Mouse (Mus musculus): ENCODE results near the gene Dock1. TPM values are rescaled to one million over a fixed set of nuclear protein-coding genes. Genes with fewer than 3 reads are reported as not detected.

Dock1 gene
- total RNA-seq (2021): 100 to 1,000 TPM; 146 to 153 TPM
- long read RNA-seq, experiment 1, partial matches to known transcripts: 13 of 23 reads
- long read RNA-seq, experiment 1, other reads (novel, unspliced or antisense): 9 of 23 reads
- long read RNA-seq, experiment 2, full-length matches to known transcripts: 9 of 47 reads
- long read RNA-seq, experiment 2, partial matches to known transcripts: 27 of 47 reads
- long read RNA-seq, experiment 2, other reads (novel, unspliced or antisense): 11 of 47 reads

DNA sequence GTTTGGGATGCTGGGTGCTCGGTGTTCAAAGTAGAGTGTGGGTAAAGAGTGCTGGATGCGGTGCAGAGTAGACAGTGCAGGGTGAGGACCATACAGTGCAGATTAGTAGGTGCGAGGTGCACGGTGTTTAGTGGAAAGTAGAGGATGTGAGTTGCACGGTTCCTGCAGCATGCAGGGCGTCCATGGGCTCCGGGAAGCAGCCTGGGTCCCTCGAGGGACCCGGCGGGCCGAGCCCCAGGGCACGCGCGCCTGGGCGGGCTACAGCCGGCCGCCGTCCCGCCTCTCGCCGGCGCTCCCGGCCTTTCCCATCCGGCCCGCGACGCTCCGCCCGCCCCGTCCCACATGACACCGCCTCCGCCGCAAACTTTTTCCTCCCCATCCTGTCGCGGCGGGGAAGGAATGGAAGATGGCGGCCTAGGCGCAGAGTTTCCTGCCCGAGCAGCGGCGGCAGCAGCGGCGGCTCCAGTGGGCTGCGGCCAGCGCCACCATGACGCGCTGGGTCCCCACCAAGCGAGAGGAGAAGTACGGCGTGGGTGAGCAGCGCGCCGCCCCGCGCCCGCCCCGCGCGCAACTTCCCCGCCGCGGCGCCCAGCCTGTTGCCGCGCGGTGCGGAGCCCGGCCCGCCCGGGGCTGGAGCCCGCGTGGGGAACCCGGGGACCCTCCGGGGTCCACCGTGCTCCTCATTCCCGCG, at the start of gene Dock1:
Dock1 (plus strand) TSS at position 343 of the 691 bp plus-strand sequence.
- DNase-seq (ENCODE audit: low spot score in 2 of 2): peak; percentile 55 to 59

DNA sequence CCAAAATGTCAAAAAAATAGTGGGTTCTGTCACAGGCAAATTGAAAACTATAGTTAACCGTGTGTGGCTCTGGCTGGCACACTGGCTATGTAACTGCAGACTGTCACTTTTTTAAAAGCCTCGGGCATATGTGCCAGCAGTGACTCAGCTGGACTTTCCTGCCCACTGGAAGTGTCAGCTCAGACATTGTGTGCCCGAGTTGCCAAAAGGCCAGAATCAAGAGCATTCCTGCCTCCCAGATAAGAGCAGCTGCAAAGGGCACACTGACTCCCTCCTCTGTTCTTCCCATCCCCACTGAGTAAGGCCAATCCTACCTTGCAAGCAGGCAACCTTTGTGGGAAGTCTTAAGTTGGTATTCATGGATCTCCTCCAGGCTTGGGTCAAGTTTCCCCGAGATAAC, 42.5 kb upstream of the Dock1 start:
- DNase-seq (ENCODE audit: low spot score in 2 of 2): no peak

DNA sequence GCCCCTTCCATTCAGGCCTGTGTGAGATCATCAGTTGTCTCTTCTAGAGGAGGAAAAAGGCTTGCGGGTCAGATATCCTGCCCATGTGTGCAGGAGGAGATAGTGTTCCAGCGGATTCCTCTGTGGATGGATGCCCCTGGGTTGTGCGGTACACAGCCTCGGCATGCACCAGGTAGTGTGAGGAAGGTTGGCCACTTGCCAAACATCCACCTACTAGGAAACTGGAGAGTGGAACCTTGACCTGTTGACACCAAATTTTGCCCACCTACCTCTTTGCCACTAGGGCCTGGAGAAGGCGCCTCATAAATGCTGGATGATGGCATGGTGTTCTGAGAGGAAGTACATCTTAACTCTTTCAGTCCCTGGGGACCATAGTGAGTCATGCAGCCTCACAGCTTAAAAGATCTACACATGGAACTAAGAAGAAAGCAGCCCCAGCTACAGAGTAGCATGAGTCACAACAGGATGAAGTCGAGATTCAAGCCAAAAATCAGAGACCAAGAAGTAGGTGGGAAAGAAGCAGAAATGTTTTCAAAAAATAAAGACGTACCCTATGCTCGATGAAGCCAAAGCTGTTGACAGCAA, 20.1 kb upstream of the Dock1 start:
- no peak for DNase-seq (ENCODE audit: low spot score in 2 of 2)

DNA sequence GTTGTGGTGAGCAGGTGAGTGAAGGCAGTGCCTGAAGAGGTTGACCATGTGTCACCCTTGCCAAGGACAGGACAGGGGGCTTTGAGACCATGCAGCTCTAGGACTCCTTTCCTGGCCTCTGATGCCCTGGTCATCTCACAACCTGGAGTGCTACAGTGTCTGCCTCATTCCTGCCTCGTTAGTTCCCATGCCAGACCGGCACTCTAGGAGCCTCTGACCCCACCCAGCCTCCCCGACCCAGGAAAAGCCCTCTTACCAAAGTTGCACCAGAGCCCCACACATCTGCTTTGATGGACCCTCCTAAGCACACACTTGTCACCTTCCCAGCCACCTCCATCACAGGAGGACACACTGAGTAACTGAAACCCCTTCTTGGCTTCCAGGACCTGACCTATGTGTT, 19.4 kb upstream of the Dock1 start:
- no peak for DNase-seq (ENCODE audit: low spot score in 2 of 2)

DNA sequence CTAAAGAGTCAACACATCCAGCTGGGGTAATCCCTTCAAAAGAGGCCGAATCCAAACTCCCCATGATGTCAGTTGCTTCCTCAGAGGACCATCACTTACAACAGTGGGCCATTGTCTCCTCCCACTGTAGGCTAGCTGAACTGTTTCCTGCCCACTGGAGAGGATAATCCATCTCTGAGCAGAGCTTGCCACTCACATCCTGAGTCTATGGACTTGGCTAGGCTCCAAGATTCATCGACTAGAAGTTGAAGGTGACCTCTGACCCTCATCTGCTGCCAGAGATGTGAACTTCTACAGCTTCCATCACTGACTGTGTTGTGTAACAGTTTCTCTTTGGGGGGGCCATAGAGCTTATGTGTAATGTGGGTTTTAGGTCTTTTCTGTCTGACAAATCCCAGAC, 7.2 kb upstream of the Dock1 start:
- DNase-seq (ENCODE audit: low spot score in 2 of 2): no peak

DNA sequence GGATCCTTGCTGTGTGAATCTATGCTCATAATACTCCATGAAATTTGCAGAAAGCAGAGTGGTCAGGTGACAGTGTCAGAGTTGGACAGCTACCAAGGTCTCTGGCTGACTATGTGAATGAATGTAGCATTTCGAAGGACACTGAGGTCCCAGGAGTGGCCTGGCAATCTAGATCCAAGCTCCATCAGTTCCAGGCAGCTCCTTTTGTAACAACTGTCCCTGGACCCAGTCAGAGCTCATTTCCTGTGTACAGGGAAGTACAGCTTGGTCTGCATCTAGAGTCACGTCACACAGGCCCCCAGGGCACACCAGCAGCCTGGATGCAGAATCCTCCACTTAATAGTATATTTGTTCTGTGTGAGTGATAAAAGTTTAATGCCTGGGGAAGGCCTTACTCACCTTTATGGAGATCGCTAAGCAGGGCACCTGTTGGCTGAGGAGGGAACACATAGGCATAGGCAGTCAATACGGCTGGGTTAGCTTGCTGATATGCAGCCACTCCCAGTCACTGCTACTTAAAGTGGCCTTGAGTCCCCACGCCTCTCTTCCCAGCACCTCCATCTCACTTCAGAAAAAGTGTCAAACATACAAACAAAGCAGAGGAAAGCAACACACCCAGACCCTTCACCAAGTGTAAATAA, 4.7 kb upstream of the Dock1 start:
- no peak for DNase-seq (ENCODE audit: low spot score in 2 of 2)

DNA sequence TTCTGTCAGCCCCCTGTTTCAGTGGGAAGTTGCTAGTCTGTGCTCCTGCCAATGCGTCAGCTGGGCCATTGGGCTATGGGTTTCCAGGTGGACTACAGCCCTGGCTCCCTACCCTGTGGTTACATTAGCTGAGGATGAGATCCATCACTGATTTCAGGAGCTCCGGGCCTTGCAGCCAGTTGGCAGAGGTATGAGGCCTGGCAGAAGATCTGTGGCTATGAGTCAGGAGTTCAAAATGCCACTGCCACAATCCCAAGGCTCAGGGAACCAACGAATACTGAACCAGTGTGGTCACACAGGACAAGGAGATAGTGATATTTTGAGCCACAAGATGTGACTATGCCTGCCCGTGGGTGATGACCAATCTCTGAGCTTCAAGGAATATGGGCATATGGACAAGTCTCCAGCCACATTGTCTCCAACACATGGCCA, 3.2 kb upstream of the Dock1 start:
- DNase-seq (ENCODE audit: low spot score in 2 of 2): no peak

DNA sequence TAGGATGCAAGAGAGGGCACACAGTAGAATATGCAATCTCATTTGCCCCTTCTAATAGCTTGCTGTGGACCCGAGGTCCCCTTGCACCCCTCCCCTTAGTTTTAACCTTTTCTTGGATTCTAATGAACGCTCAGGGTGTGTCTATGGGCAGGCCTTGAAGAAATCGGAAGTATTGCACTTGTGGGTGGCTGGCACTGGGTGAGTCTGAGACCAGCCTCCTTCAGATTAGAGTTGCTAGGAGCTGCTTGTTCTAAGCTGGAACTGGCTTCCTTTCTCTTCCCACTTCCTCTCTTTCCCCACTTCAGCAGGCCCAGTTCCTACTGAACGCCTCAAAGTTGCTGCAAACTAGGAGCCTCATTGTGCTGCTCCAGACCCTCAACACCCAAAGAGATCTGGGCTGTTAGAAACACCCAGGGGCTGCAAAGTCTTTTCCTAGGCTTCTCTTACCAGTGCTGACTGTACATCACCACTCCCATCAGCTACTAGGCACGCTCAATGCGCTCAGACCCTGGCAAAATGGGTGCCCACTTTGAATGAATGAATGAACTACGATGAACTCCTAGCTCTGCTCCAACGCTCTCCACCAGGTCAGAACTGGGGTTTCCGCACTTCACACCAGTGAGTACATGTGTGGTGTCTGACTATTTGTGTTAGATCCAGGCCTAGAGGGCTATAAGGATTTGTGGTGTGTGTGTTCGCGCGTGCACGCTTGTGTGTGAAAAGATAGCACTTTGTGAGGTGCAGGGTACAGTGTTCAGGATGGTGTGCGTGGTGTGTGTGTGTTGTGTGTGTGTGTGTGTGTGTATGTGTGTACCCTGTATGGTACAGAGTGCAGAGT, 761 bp upstream of the Dock1 start:
- no peak for DNase-seq (ENCODE audit: low spot score in 2 of 2)

DNA sequence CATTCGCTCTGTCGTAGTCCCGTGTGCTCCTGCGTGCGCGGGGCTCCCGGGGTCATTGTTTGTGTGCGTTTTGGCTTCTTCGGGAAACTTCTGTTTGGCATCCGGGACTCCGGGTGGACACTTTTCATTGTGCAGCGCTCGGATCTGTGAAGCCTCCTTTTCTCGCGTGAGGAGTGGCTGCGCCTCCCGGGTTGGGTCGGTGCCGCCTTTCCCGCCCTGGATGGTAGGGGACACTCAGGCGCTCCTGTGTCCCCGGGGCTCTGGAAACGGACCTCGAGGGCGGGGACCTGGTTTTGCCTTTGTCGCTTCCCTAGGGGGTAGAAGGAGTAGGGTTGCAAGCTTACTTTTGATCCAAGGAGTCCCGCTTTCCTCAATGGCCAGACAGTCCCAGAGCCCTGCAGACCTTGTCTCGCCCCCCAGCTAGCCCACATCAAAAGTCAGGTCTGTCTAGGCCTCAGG, 578 bp downstream of the Dock1 start:
- peak in 1 of 2 experiments; percentile 25 for DNase-seq (ENCODE audit: low spot score in 2 of 2)

DNA sequence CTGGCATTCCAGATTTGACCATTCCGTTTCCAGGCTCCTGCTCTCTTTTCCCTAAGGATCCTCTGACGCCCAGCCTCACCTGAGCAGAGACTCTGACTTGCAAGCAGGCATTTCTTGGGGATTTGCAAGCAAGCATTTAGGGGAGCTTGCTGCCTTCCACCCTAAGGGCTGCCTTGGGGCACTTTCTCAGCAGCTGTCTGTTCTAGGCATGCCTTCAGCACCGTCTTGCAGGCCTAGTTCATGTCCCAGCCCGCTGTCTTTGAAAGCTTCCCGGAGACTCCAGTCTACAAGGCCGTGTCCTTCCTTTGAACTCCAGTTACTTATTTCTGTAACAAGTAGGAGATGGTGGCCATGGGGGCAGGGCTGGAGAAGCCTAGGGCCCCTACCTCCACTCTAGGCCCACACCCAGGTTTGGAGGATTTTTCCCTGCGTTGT, 1.0 kb downstream of the Dock1 start:
- no peak for DNase-seq (ENCODE audit: low spot score in 2 of 2)

DNA sequence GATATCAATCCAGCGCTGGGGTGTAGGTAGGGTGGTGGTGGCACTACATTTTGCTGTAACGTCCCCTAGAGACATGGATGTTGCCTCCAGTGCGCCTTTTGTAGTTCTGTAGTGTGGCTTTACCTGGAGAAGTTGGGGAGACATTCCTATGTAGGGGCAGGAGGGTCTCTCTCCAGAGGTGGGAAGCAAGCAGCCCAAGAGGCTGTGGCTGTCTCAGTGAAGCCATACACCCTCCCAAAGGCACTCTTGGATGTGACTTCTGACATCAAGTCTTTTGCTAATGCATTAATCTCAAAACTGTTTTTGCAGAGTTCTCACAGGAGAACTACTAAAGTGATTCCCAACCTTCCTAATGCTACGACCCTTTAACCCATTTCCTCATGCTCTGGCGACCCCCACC, 2.7 kb downstream of the Dock1 start:
- no peak for DNase-seq (ENCODE audit: low spot score in 2 of 2)

DNA sequence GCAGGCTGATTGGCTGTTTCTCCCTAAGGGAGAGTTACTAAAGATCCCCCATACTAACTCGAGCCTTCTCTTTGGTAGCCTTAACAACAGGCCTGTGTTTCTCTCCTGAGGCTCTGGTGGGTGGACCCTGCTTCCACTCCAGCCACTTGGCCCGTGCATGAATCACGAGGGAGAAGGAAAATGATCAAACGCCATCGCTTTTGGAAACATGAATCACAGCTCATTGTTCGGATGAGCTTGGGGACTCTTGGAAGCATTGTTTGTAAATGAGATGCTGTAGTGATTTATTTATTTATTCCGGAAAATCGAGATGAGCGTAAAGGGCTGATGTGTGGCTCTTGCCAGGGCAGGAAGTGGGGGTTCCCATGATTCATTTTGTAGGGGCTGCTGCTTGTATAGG, 3.5 kb downstream of the Dock1 start:
- no peak for DNase-seq (ENCODE audit: low spot score in 2 of 2)

DNA sequence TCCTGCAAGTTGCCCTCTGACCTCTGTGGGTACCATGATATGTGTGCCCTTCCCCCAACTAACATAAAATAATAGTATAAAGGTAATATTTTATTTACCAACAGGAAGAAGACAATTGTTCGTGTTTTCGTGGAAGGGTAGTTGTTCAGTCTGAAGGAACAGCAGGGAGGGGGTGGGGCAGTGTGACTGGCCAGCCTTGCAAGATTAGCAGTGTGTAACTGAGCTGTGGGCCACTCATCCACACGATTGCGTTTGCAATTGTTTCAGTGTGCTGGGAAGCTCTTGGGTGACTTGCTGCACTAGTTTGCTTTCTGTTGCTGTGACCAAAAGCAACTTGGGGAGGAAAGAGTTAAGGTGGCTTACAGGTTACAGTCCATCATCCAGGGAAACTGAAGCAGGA, 7.4 kb downstream of the Dock1 start:
- DNase-seq (ENCODE audit: low spot score in 2 of 2): no peak

DNA sequence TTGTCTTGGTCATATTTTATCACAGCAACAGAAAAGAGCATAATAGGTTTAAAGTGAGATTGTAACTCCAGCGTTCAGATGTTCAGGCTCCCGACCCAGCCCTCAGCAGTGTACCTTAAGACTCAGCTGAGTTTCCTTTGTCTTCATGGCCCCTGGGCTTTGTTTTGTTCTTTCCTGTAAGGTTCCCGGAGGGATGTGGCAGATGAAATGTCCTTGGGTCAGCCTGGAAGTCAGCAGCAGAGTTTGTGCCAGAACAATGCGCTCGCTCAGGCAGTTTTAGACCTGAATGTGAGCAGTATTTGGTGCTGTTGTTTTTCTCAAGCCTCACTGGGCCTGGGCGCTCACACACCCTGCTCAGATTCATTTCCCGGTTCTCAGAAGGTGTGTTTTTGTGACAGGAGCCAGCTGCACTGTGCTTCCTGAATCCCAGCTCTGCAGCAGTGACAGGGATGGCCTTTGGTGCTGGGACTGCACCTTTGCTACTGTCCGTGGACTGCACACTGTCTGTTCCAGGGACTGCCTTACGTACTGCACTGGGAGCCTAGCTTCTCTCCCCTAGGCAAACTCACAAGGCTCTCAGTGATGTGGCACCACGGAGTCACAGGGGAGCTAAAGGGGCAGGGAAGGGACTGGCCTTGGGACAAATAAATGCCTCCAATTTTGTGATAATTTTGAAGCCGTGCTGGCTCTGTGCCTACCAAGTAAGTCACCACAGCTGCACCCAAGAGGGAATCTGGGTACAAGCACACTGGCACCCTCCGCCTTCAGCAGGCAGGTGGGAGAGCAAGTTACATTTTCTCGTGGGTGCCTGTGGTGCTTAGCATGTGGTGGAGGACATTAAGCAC, 9.1 kb downstream of the Dock1 start:
- DNase-seq (ENCODE audit: low spot score in 2 of 2): no peak

DNA sequence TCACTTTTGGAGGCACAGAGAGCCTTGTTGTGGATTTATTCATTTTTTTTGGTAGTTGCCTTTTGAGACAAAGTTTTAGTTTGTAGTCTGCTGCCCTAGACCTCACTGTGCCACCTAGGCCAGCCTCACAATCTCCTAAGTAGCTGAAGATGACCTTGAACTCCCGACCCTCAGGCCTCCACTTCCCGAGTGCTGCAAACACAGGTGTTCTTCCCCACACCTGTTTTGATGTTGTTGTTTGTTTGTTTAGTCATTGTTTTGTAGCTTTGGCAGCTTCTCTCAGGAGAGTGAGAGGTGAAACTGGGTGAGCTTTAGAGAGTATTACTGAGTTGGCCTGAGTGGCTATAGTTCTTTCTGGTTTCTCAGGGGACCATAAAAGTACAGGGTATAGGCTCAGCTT, 9.7 kb downstream of the Dock1 start:
- DNase-seq (ENCODE audit: low spot score in 2 of 2): no peak

DNA sequence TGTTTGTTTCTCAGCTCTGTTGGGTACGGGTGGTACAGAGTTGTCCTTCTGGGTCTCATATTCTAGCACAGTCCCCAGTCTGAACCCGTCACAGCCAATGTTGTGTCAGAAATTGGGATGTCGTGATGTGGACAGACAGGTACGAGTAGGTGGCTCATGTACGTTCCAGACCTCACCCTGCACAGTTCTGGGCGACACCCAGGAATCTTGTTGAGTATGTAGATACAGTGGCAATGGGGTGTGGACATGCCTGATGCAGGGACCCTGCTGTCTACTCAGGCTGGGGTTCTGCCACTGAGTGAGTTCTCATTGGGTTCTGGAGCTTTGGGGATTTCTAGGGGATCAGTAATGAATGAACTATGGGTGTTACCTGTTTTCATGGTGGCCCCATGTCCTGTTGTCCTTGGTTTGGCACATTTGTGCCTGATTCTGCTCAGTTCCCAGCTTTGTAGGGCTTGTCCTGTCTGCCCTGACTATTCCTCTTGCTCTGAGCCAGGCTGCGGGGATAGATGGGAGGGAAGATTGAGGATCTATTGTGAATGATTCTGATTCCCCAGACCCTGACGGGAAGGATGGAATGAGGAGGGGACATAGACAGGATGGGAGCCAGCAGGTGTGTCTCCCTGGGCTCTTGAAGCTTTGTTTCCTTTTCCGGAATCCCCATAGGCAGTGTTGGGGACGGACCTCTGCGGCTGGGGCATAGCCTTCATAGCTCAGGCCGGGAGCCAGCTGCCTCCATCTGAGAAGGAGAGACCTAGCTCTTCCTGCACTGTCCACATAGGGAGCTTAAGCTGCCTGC, 11.5 kb downstream of the Dock1 start:
- DNase-seq (ENCODE audit: low spot score in 2 of 2): no peak

DNA sequence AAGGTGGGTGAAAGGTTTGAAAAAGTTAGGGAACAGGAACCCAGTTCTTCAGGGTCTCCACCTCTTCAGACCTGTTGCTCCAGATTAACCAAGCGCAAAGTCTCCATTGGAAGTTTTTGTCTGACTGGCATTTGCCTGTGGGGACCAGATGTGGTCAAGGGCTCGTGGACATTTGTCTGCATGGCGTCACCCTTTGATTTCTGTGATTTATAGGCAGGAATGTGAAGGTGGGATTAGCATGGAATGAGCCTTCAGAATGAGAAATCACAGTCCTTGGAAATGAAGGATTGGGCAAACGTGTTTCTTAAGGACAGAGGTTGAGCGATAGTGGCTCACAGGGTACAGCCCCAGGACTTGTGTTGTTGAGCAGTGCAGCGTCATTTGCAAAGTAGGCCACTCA, 17.9 kb downstream of the Dock1 start:
- no peak for DNase-seq (ENCODE audit: low spot score in 2 of 2)

DNA sequence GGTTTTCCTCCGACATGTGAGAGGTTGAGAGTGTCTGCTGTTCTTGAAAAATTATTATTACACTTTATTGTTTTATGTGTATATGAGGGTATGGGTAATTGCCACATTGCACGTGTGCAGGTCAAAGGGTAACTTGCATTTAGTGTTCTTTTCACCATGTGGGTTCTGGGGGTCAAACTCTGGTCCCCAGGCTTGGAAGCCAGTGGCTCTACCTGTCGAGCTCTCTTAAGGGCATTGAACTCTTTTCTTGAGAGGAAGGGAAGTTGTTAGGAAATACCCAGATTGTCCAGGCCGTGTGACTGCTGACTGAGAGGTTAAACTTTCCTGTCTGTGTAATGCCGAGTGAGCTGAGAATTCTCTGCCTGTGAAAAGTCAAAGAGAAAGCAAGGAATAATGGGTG, 19.7 kb downstream of the Dock1 start:
- DNase-seq (ENCODE audit: low spot score in 2 of 2): no peak

DNA sequence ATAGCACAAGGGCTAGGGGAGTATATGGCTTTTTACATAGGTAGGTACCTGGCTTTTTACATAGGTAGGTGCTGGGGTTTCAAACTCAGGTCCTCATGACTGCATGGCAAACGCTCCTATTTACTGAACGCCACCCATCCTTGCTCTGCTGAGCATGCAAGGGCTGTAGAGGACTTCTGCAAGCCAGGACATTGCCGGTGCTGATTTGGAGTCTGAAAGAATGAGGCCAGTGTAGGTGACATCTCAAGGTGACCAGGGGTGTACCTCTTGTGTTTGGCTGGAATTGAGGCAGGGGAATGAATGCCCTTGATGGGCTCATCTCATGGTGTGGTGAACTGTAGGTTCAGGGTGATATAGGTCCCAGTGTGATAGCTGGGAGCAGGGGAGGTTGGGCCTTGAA, 20.4 kb downstream of the Dock1 start:
- no peak for DNase-seq (ENCODE audit: low spot score in 2 of 2)

Data from adrenal gland, postnatal 4 days (tissue).